Mouse (Mus musculus) kidney, postnatal 0 days (tissue): ENCODE results near the gene Sorbs2. TPM values are rescaled to one million over a fixed set of nuclear protein-coding genes. Genes with fewer than 3 reads are reported as not detected.

ENCODE experiments used
- ATAC-seq: fragments of 200-750 bp; cut with Nextera tagmentation; replicated peaks from 2 replicates; pipeline ENCODE4 v1.8.0; 2017; ENCODE audit warnings: low read depth, moderate number of reproducible peaks, moderate TSS enrichment, moderate library complexity; ENCODE audit not compliant: low FRiP score
- DNase-seq: peaks from one replicate; pipeline ENCODE4 v3.0.0-alpha.2; 2016; ENCODE audit warnings: low spot score
- H3K27ac ChIP-seq: fragments of 300-500 bp; sonication (generic); 2 replicates; pipeline ENCODE4 v1.5.1; 2014; ENCODE audit warnings: mild to moderate bottlenecking
- H3K27me3 ChIP-seq: fragments of 300-500 bp; sonication (generic); 2 replicates; pipeline ENCODE4 v1.6.1; 2014; ENCODE audit warnings: low read length, mixed read lengths; ENCODE audit not compliant: insufficient read depth
- H3K36me3 ChIP-seq: fragments of 300-500 bp; sonication (generic); 2 replicates; pipeline ENCODE4 v1.6.1; 2014; ENCODE audit warnings: low read length, mixed read lengths; ENCODE audit not compliant: insufficient read depth
- H3K4me1 ChIP-seq: fragments of 300-500 bp; sonication (generic); replicated peaks from 2 replicates; pipeline ENCODE4 v1.6.1; 2014; ENCODE audit warnings: antibody characterized with exemption, low read length, mixed read lengths; ENCODE audit not compliant: insufficient read depth
- H3K4me2 ChIP-seq: fragments of 300-500 bp; sonication (generic); 2 replicates; pipeline ENCODE4 v1.6.1; 2014; ENCODE audit warnings: mild to moderate bottlenecking, low read length, moderate library complexity, mixed read lengths
- H3K4me3 ChIP-seq: fragments of 300-500 bp; sonication (generic); replicated peaks from 2 replicates; pipeline ENCODE4 v1.5.1; 2014; ENCODE audit warnings: low read depth, low read length
- H3K9ac ChIP-seq: fragments of 300-500 bp; sonication (generic); 2 replicates; pipeline ENCODE4 v1.6.1; 2014; ENCODE audit warnings: low read depth, low read length
- H3K9me3 ChIP-seq: fragments of 300-500 bp; sonication (generic); replicated peaks from 2 replicates; pipeline ENCODE4 v1.6.1; 2016; ENCODE audit warnings: low read length, inconsistent platforms, mixed read lengths
- CTCF ChIP-seq: IDR thresholded peaks from 2 replicates; pipeline ENCODE4 v1.5.1; 2016; ENCODE audit warnings: antibody characterized with exemption, low read depth, mild to moderate bottlenecking, moderate library complexity
- WGBS: fragments of 180-500 bp; shearing (Covaris S2); extraction: QIAGEN DNeasy Blood & Tissue Kit; methylation state at CpG from one replicate; pipeline ENCODE4 v1.1.7; 2014; 5-methylcytosine and 5-hydroxymethylcytosine counted together
- polyA plus RNA-seq: library from polyadenylated mRNA; unstranded; fragments of >200 nt; fragmentation: Nextera tagmentation; extraction: Ambion mirVana; gene quantifications from 2 replicates; pipeline ENCODE4 v1.2.1, GENCODE M21; 2015

Gene Sorbs2
- polyA plus RNA-seq, 1 experiment from 2014 or later, result 41.6 TPM

GRCm38 (mm10) chr8:45658458-45659325 is 151.1 kb downstream of the Sorbs2 start:
- ATAC-seq, result no peak

DNA sequence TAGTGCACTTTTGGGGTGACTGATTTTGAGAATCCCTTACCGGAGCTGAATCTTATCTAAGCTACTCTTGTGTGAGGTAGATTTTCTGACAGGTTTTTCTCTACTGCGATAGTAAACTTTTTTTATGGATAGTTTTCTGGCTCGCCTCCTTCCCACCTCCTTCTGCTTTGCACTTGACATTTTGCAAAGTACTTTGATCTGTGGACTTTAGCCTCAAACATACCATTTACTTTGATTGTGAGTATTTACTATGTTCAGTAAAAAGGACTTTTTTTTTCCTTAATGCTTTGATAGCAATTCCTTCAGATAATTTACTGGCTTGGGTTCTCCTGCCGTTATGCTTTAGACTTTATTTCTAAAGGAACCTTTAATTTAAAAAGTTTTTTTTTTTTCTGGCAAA is 151.9 kb downstream of the Sorbs2 start:
- no peaks in the 10 kb centered on the region for H3K27me3 ChIP-seq
- ATAC-seq (no peak), DNase-seq (peak; percentile 51)
- H3K9me3 ChIP-seq, result no peaks in the 10 kb centered on the region
- peak overlapping the region; percentile 35; the same call in 1 of the 2 replicates for H3K4me2 ChIP-seq
- no peaks in the 10 kb centered on the region for H3K36me3 ChIP-seq
- H3K27ac ChIP-seq, result peak overlapping the region; percentile 37; the same call in 1 of the 2 replicates
- 28% methylated on average over 4 of the region's 4 CpGs for WGBS
- H3K4me3 ChIP-seq, result no peak overlapping the region
- H3K4me1 ChIP-seq, result peaks cover 10% of the 10 kb centered on the region
- TF ChIP-seq CTCF, result no peak
- H3K9ac ChIP-seq, result no peak overlapping the region

More at GRCm38 (mm10) chr8:45658458-45659325, 151.1 kb downstream of the Sorbs2 start:
- Histone ChIP-seq H3K4me1 (peaks cover 10% of the 10 kb centered on the region), H3K27me3 (no peaks in the 10 kb centered on the region), H3K36me3 (no peaks in the 10 kb centered on the region), H3K9me3 (no peaks in the 10 kb centered on the region), H3K27ac (peak overlapping the region; percentile 37; the same call in 1 of the 2 replicates), H3K4me2 (peak overlapping the region; percentile 35), H3K4me3 (peak overlapping the region; percentile 13; the same call in 1 of the 2 replicates), H3K9ac (no peak overlapping the region)
- TF ChIP-seq CTCF, result no peak
- peak; percentile 43 for DNase-seq
- 27% methylated on average over 18 of the region's 18 CpGs for WGBS

- DNase-seq, result peak; percentile 53
- ATAC-seq, result no peak
- H3K4me2 ChIP-seq, result peak overlapping the region; percentile 30; the same call in 1 of the 2 replicates
- no peaks in the 10 kb centered on the region for H3K36me3 ChIP-seq
- peak overlapping the region; percentile 32; the same call in 1 of the 2 replicates for H3K9ac ChIP-seq
- H3K9me3 ChIP-seq, result no peaks in the 10 kb centered on the region
- H3K4me3 ChIP-seq, result no peak overlapping the region
- 38% methylated on average over 12 of the region's 12 CpGs for WGBS
- no peaks in the 10 kb centered on the region for H3K27me3 ChIP-seq
- no peak for TF ChIP-seq CTCF
- H3K27ac ChIP-seq, result peak overlapping the region; percentile 36; the same call in 1 of the 2 replicates
- peaks cover 10% of the 10 kb centered on the region for H3K4me1 ChIP-seq
Measured at GRCm38 (mm10) chr8:45660570-45660969, 153.0 kb downstream of the Sorbs2 start.

GRCm38 (mm10) chr8:45661605-45662004 is 154.0 kb downstream of the Sorbs2 start:
- H3K4me3 ChIP-seq, result no peak overlapping the region
- no peak for TF ChIP-seq CTCF
- no peak overlapping the region for H3K27ac ChIP-seq
- no peak overlapping the region for H3K4me2 ChIP-seq
- no peaks in the 10 kb centered on the region for H3K36me3 ChIP-seq
- H3K9ac ChIP-seq, result no peak overlapping the region
- WGBS, result 45% methylated on average over 4 of the region's 4 CpGs
- H3K4me1 ChIP-seq, result peaks cover 10% of the 10 kb centered on the region
- DNase-seq (no peak), ATAC-seq (no peak)
- no peaks in the 10 kb centered on the region for H3K9me3 ChIP-seq
- H3K27me3 ChIP-seq, result no peaks in the 10 kb centered on the region

DNA sequence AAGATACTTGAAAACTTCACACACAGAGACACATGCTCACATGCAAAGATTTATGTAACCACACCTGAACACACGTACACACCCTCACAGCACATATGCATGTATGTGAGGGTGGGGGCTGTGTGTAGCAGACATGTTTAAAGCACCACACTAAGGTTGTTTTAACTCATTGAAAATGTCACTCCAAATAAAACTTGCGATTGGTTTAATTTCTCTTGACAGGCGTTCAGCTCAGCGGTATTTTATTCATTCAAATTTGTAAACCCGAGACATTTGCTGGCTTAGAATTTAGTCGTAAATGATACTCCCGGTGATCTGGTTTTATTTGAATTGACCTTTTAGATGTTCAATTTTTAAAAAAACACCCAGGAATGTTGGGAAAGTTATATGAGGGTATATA is 158.6 kb downstream of the Sorbs2 start:
- Histone ChIP-seq H3K4me3 (no peak overlapping the region), H3K9me3 (no peaks in the 10 kb centered on the region), H3K27me3 (no peaks in the 10 kb centered on the region), H3K4me1 (no peaks in the 10 kb centered on the region; the same call in 1 of the 2 replicates), H3K27ac (no peak overlapping the region), H3K4me2 (no peak overlapping the region), H3K9ac (no peak overlapping the region), H3K36me3 (no peaks in the 10 kb centered on the region)
- DNase-seq, result no peak
- ATAC-seq, result no peak
- 78% methylated on average over 7 of the region's 7 CpGs for WGBS
- no peak for TF ChIP-seq CTCF

DNA sequence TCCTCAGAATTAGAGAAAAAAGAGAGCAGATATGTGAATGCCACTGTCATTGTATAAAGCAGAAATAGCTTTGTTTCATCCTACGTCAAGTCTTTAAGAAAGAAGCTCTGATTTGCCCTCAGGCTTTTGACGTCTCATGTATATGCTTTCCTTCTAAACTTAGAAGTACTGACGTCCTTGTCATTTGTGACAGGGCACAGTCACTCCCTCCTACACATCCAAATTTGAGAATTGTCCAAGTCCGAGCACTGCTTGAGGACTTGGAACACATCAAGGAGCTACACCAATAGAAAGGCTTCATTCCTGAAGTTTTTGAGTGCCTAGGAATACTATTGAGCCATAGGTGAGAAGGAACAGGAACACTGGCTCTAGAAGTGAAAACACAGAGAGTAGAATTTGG is 165.6 kb downstream of the Sorbs2 start:
- H3K36me3 ChIP-seq, result no peaks in the 10 kb centered on the region
- WGBS, result 85% methylated on average over 4 of the region's 4 CpGs
- H3K9me3 ChIP-seq, result no peaks in the 10 kb centered on the region
- H3K4me1 ChIP-seq, result no peaks in the 10 kb centered on the region
- H3K27me3 ChIP-seq, result no peaks in the 10 kb centered on the region
- ATAC-seq (no peak), DNase-seq (no peak)
- H3K27ac ChIP-seq, result no peak overlapping the region
- TF ChIP-seq CTCF, result no peak
- no peak overlapping the region for H3K4me3 ChIP-seq
- no peak overlapping the region for H3K9ac ChIP-seq
- H3K4me2 ChIP-seq, result no peak overlapping the region
